Mouse (Mus musculus) cortical plate, adult 2 months (tissue): Measurements from ENCODE around the gene Kri1. TPM values are rescaled to one million over a fixed set of nuclear protein-coding genes. Genes with fewer than 3 reads are reported as not detected.
"Not testable (repeated sequence)": the region's sequence is repeated elsewhere in the genome, so short reads cannot be mapped to it uniquely, and the experiment has no call there.

Experiments
- H3K27ac ChIP-seq: fragments of 200-500 bp; 2 replicates; pipeline ENCODE4 v1.5.1; 2012; ENCODE audit warnings: low read length, control low read depth, inconsistent platforms; ENCODE audit not compliant: insufficient read depth
- H3K4me1 ChIP-seq: fragments of 200-500 bp; 2 replicates; pipeline ENCODE4 v1.6.1; 2011; ENCODE audit warnings: low read length; ENCODE audit not compliant: control insufficient read depth, insufficient read depth
- H3K4me3 ChIP-seq: fragments of 200-500 bp; 2 replicates; pipeline ENCODE4 v1.5.1; 2011; ENCODE audit warnings: mild to moderate bottlenecking, low read length, control low read depth; ENCODE audit not compliant: insufficient read depth
- CTCF ChIP-seq: fragments of 200-500 bp; IDR thresholded peaks from 2 replicates; pipeline ENCODE4 v1.5.1; 2011; ENCODE audit warnings: mild to moderate bottlenecking, control low read depth, low read length; ENCODE audit not compliant: insufficient read depth; ENCODE audit errors: extremely low read depth
- POLR2A ChIP-seq: fragments of 200-500 bp; IDR thresholded peaks from 2 replicates; pipeline ENCODE4 v1.6.1; 2011; ENCODE audit warnings: mild to moderate bottlenecking, low read length, control low read depth; ENCODE audit not compliant: insufficient read depth; ENCODE audit errors: extremely low read depth
- polyA plus RNA-seq: library from polyadenylated mRNA; depleted of rRNA; stranded (reverse); fragments of >200 nt; gene quantifications from 2 replicates; pipeline ENCODE4 v1.2.3, GENCODE M21; 2012; rRNA removed

Gene Kri1
- polyA plus RNA-seq, 1 experiment: 42.6 TPM

- Histone ChIP-seq H3K27ac (no peak overlapping the region), H3K4me3 (peak overlapping the region; percentile 19), H3K4me1 (peaks cover 5% of the 10 kb centered on the region)
- no peak for TF ChIP-seq CTCF
These were observed 63.0 kb downstream of the Kri1 start for GRCm38 (mm10) chr9:21224576-21225414.

- H3K27ac ChIP-seq: no peak overlapping the region
- no peak overlapping the region for H3K4me3 ChIP-seq
- H3K4me1 ChIP-seq: peaks cover 5% of the 10 kb centered on the region
- TF ChIP-seq CTCF: no peak
- TF ChIP-seq POLR2A: no peak
These were observed 63.9 kb downstream of the Kri1 start for GRCm38 (mm10) chr9:21223906-21224305.

- not testable (repeated sequence) for H3K4me1 ChIP-seq, H3K4me3 ChIP-seq, H3K27ac ChIP-seq
These were observed 64.3 kb downstream of the Kri1 start for GRCm38 (mm10) chr9:21223490-21223889.

Other genes starting within 250 kb of the Kri1 start
- 1.8 and 2.1 TPM in 2 replicates for gene Zglp1, start 220.9 kb downstream of the Kri1 start, polyA plus RNA-seq
- 2.4 and 2.7 TPM in 2 replicates for gene Gm49373, start 214.9 kb downstream of the Kri1 start, polyA plus RNA-seq
- 157 and 160 TPM in 2 replicates for gene Fdx1l, start 214.4 kb downstream of the Kri1 start, polyA plus RNA-seq
- gene Gm38431, start 196.0 kb downstream of the Kri1 start, polyA plus RNA-seq: 2.3 and 3.0 TPM in 2 replicates
- gene Raver1, start 196.0 kb downstream of the Kri1 start, polyA plus RNA-seq: 24.3 and 26.1 TPM in 2 replicates
- 16.4 and 18.6 TPM in 2 replicates for gene Tyk2, start 156.7 kb downstream of the Kri1 start, polyA plus RNA-seq
- 158 and 168 TPM in 2 replicates for gene Cdc37, start 138.0 kb downstream of the Kri1 start, polyA plus RNA-seq
- 77.0 and 80.1 TPM in 2 replicates for gene Pde4a, start 122.3 kb downstream of the Kri1 start, polyA plus RNA-seq
- 62.3 and 65.9 TPM in 2 replicates for gene Keap1, start 48.6 kb downstream of the Kri1 start, polyA plus RNA-seq
- gene S1pr5, start 39.5 kb downstream of the Kri1 start, polyA plus RNA-seq: 20.8 and 24.3 TPM in 2 replicates
- gene Atg4d, start 22.7 kb downstream of the Kri1 start, polyA plus RNA-seq: 40.3 and 42.7 TPM in 2 replicates
- 74.1 and 76.9 TPM in 2 replicates for gene Cdkn2d, start 3.4 kb upstream of the Kri1 start, polyA plus RNA-seq
- gene Ap1m2, start 24.4 kb upstream of the Kri1 start, polyA plus RNA-seq: 2.4 and 2.5 TPM in 2 replicates
- gene Slc44a2, start 32.7 kb upstream of the Kri1 start, polyA plus RNA-seq: 54.1 and 55.3 TPM in 2 replicates
- 71.3 and 76.2 TPM in 2 replicates for gene Ilf3, start 79.9 kb upstream of the Kri1 start, polyA plus RNA-seq
- 42.5 and 43.8 TPM in 2 replicates for gene Qtrt1, start 123.9 kb upstream of the Kri1 start, polyA plus RNA-seq
- 60.8 and 67.9 TPM in 2 replicates for gene Dnm2, start 136.9 kb upstream of the Kri1 start, polyA plus RNA-seq
- 25.0 and 25.5 TPM in 2 replicates for gene Tmed1, start 222.3 kb upstream of the Kri1 start, polyA plus RNA-seq
- gene AB124611, start 238.2 kb upstream of the Kri1 start, polyA plus RNA-seq: 0.49 and 0.86 TPM in 2 replicates